Mouse (Mus musculus): ENCODE measurements around the gene E2f4.

E2f4 gene

DNA sequence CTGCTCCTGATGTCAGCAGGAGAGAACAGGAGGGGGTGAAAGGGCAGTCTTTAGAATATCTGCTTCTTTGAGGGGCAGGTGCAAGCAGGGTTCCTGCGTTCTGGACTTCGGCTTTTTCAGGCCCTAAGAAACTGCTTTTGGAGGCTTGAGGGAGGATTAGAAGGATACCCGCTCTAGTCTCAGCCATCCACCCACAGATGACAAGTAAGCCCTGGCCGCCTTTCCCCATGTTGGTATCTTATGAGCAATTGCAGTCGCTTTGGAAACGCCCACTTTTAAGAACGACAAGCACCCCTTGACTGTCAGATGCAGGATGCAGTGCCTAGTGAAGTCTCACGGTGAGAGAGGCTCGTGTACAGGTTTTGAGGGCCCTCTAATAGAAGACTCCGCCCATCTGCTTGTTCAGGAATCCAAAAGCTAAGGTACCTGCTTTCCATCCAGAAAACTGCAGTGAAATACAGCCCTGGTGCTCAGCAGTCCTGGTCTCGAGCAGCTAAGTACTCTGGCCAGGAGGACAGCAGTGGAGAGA lies 21.3 kb downstream of the E2f4 start:
- DNase-seq: no peak

GRCm38 (mm10) chr8:105323183-105323582 lies 25.7 kb downstream of the E2f4 start:
- no peak for DNase-seq

DNA sequence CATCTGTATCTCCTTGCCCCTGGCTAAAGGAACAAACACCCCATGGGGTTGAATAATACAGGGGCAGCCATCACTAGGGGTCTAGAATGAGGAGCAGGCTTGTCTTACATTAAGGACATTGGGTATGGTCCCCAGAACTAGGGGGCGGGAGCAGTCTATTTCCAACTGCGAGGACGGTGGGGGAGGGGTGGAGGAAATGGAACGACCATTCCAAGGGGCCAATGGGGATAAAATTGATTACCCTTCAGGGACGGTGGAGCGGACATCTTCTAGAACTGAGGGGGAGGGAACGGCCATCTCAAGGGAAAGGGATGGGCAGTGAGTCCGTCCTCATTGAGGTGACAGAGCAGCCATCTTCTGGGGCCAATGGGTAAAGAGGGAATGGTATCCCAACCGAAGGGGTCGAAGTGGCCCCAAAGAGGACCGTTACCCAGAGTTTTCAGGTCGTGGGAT lies 28.2 kb downstream of the E2f4 start:
- DNase-seq: no peak

DNA sequence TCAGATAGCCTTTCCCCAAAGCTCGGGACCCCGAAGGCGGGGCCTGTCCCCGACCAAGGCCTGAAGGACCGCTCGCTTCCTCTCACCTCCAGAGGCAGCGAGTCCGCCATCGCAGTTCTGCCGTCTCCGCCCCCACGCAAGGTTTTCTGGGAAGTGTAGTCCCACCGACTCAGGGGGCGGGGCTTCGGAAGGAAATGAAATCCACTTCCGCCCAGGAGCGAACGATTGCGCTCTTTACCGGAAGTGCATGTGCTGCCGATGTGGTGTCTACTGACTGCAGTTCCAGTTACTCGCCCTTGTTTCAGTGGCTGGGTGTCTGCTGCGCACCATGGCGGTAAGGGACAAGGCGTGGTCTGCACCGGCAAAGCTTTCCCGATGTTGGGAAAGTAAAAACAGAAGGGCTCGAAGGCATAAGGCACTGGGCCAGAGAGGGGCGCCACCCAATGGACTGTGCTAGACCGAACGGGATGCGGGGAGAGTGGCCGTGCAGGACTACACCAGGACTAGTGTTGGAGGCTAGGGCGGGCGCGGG lies 28.7 kb downstream of the E2f4 start, which contains the start of the genes Lrrc29 and Tmem208:
TSS of gene Lrrc29 (minus strand) at position 138 of the 532 bp plus-strand sequence.
TSS of gene Tmem208 (plus strand) at position 214 of the 532 bp plus-strand sequence.
- DNase-seq: peak; percentile 98

DNA sequence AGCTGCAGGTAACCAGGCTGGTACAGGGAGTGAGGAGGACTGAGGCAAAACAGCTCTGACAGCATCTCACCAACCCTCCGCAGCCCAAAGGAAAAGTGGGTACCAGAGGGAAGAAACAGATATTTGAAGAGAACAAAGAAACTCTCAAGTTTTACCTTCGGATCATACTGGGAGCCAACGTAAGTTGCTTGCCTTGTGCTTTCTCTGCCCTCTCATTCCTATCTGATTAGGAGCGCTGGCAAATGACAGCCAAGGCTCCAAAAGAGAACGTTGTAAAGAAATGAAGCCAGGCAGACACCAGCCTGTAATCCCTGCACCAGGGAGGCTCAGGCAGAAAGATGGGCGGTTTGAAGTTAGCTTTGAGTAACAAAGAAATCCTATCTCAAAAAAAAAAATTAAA lies 29.5 kb downstream of the E2f4 start:
- no peak for DNase-seq

- DNase-seq: no peak
Measured at GRCm38 (mm10) chr8:105330325-105330724, 32.9 kb downstream of the E2f4 start.

DNA sequence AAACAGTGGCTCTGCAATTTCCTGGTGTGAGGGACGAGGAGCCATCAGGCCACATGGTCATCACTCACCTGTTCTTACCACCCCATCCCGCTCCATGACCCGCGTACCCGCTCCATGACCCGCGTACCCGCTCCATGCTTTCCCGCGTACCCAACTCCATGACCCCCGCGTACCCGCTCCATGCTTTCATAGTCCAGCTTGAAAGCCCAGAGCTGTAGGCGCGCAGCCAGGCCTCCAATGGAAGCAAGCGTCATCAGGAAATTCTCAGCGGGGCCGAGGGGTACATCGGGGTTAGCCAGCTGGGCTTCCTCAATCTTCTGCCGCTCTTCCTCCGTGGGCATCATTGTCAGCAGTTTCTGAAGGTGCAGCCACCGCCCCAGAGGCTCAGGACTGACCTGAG lies 34.0 kb downstream of the E2f4 start:
- no peak for DNase-seq

- no peak for DNase-seq
Measured at GRCm38 (mm10) chr8:105331931-105332330, 34.5 kb downstream of the E2f4 start.

- DNase-seq: no peak
Measured at GRCm38 (mm10) chr8:105332523-105332922, 35.1 kb downstream of the E2f4 start.

DNA sequence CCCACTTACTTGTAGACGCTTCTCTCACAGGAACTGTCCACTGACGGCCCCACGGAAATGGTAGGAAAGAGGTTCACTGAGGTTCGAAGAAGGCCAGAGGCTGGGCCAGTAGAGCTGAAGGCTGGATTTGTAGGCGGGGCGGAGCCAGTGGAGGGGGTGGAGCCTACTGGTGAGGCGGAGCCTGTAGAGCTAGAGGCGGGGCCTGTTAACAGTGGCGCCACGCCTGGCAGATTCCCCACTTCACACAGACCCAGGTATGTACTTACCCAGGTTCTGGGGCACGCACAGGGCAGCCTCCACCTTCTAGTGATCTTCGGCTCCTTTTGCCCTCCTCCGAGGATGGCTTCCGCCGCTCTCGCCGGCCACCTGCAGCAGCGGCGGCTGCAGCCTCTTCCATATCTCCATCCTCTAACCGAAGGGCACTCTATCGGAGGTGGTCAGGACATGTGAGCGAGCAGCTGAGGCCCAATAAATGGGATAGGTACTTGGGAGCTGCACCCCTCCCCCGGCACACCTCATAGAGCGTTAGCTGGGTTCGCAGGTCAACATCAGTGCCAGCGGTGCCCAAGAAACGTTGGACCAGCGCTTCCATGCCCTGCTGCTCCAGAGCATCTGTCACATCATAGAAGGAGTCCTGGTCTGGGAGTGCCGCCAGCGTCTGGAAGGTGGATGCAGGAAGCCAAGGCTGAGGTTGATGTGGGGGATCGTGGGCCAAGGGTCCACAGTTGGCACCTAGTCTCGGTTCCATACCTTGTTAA lies 39.1 kb downstream of the E2f4 start:
- DNase-seq: no peak

DNA sequence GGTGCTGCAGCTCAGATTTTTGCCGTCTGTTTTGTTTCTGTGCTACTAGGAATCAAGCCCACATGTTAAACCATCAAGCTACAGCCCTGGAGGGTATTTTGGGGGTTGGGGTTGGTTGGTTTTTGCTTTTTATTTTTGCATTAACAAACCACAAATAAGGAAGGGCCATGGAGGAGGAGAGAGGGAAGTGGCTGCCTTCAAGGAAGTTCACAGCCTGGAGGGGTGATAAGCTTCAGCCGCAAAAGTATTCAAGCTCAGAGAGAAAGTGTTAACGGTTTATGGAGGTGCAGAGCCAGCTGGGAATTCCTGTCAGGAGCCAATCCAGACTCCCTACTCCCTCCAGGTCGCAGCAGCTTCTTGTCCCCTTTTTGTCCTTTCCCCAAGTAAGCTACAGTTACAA lies 41.5 kb downstream of the E2f4 start:
- DNase-seq: no peak

DNA sequence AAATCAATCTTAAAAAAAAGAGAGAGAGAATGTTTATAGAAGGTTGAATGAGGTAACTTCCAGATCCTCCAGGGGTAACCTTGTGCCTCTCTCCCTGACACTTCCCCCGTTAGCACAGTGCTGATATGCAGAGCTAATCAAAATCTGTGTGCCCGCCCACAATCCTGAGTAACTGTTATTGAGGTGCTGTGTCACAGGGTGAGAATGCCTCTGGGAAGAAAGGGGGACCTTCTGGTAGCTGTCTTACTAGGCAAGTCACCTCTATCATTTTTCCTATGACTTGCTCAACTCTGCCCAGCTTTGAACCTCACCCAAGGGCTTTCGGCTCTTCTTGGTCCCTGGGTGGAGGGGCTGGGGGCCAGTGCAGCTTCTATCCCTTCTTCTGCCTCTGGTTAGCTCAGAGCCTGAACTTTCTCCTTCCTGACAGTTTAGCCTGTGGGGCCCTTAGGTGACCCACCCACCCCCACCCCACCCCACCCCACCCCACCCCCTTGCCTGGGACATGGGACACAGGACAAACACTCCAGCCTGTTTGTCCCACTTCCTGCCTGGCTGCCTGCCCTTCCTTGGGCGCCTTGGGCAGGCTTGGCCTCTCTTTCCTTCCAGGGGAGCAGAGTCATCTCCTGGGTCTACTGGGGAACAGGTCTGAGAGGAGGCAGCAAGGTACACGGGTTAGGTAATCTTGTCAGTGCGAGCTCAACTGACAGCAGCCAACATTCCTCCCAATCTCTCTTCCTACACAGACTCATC lies 42.6 kb downstream of the E2f4 start:
- no peak for DNase-seq

DNA sequence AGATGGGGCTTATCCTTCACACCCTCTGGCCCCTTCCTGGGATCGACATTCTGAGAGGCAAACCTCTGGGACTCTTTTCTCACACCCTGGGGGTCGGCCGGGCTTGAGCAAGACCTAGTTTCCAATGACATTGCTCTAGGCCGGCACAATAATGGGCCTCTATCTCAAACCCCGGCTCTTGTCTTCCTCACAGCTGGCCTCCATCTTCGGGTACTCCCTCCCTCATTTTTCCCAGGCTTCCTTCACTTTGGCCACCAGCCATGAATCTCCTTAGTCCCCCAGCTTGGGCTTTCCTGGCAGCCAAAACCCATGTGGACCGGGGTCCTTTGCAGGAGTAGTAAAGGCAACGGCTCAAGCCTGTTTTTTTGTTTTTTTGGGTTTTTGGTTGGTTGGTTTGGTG lies 43.9 kb downstream of the E2f4 start:
- no peak for DNase-seq

DNA sequence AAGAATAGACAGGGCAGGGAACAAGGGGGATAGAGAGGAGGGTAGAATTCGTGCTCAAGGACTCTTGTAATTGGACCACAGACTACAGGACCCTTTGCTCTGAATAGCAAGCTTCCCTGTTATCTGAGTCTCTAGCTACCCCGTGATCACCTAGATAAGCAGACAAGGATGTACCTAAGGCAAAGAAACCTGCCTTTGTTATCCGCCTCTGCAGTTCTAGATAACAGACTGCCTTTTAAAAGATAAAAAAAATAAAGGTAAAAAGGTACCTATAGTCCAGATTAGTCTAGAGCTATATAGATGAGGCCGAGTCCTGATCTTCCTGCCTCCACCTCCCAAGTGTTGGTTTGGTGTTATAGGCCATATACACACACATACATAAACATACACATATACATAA lies 45.3 kb downstream of the E2f4 start:
- no peak for DNase-seq

- no peak for DNase-seq
Measured at GRCm38 (mm10) chr8:105343791-105344574, 46.5 kb downstream of the E2f4 start.

- no peak for DNase-seq
Measured at GRCm38 (mm10) chr8:105345061-105345975, 47.9 kb downstream of the E2f4 start.

- DNase-seq: peak; percentile 55
Measured at GRCm38 (mm10) chr8:105346611-105347427, 49.4 kb downstream of the E2f4 start.

DNA sequence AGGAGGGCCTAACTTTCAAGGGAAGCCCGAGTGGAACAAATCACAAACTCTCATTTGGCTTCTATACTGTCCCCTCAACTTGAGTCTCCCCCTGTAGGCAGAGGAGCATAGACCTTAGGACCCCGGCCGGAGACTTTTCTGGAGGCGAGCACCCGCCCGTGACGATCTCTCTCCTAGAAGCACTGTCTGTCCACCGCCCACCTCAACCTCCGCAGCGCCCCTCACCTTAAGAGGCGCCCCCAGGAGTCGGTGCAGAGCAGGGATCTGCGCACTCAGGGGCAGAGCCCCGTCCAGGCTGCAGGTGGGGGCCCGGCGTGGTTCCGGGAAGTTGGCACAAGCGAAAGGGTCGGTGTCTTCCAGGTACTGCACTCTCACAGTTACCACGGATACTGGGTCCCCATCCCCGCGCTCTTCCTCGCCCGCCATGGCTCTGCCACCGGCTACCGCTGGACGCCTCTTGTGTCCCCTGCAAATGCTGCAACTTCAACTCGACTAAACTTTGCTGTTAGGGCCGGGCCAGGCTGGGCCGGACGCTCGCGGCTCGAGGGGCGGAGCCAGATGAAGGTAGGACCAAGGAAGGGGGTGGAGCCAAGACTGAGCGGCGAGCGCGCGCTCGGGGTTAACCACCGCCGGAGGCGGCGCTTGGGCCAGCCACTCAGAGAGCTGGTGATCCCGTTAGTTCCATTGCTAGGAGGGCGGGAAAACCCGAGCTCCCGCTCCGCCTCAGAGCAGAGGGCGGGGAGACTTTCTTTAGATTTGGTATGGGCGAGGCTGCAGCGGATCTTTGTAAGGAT lies 50.2 kb downstream of the E2f4 start, which contains the start of gene Fhod1:
TSS of gene Fhod1 (minus strand) at position 526 of the 794 bp plus-strand sequence.
- DNase-seq: peak; percentile 92

- DNase-seq: peak; percentile 53
Measured at GRCm38 (mm10) chr8:105348450-105349095, 51.1 kb downstream of the E2f4 start, which contains the start of gene Slc9a5. Gene Slc9a5 (plus strand): TSS chr8:105348843.
